Mouse (Mus musculus): ENCODE data around the gene Acot4. TPM values are rescaled to one million over a fixed set of nuclear protein-coding genes. Genes with fewer than 3 reads are reported as not detected.
"Not testable (repeated sequence)": the region's sequence is repeated elsewhere in the genome, so short reads cannot be mapped to it uniquely, and the experiment has no call there.

Acot4 gene
- 1 to 10 TPM; 2.2 to 3.3 (median 2.7) TPM for total RNA-seq (2022)

DNA sequence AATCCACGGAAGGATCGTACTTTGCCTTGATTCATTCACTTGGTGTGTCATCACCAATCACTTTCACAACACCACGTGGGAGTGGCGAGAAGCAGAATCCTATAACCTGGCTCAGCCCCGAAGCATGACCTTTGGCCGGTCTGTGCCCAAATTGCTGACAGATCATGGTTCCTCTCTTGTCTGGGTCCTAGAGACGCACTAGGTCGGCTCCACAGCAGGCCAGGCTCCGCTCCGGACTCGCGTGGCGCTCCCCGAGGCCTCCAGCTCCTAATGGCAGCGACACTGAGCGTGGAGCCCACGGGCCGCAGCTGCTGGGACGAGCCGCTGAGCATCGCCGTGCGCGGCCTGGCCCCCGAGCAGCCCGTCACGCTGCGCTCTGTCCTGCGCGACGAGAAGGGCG is at the start of gene Acot4:
Acot4 (plus strand) TSS at position 139 of the 400 bp plus-strand sequence.
- peak in 1 of 2 experiments; percentile 13 for DNase-seq (ENCODE audit: low spot score in 2 of 2)

DNA sequence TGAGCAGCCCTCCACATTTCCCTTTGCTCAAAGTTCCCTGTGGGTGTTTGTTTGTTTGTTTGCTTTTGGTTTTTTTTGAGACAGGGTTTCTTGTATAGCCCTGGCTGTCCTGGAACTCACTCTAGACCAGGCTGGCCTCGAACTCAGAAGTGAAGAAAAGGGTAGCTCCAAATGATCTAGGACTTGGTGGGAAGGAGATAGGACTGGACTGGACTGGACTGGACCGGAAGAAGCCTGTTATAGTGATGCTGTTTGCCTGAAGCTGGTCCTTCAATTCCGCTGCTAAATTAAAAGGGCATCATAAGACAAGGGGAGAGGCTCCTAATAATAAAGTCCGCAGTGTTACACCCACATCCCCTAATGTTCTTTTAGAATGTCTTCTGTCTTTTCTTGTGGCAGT is 49.7 kb upstream of the Acot4 start:
- no peak for DNase-seq (ENCODE audit: low spot score in 2 of 2)

DNA sequence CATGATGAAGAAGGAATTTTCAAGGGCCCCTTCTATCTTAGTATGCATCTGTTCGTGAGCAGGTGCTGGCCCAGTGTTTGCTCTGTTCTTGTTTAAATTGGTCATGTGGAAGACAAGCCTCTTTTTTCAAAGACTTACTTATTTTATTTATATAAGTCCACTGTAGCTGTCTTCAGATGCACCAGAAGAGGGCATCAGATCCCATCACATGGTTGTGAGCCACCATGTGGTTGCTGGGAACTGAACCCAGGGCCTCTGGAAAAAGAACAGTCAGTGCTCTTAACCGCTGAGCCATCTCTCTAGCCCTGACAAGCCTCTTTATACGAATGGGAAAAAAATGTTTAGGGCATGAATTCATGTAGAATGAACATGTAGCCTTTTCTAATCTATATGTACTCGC is 48.8 kb upstream of the Acot4 start:
- no peak for DNase-seq (ENCODE audit: low spot score in 2 of 2)

DNA sequence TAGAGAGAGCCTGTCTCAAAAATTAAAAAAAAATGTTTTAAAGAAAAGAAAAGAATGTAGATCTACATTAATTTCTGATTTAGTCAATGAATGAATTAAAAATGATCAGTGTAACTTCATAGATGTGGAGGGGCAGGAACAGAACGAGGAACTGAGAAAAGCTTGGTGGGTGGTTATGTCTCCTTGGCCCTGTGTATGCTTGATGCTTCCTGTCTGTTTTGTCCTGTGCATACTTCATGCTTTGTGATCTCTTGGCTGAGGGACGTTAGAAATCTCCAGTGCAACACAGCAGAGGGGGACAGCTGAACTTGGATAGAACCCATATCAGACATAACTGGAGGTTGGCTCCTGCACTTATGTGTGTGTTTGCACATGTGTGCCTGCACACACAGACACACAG is 41.0 kb upstream of the Acot4 start:
- no peak for DNase-seq (ENCODE audit: low spot score in 2 of 2)

DNA sequence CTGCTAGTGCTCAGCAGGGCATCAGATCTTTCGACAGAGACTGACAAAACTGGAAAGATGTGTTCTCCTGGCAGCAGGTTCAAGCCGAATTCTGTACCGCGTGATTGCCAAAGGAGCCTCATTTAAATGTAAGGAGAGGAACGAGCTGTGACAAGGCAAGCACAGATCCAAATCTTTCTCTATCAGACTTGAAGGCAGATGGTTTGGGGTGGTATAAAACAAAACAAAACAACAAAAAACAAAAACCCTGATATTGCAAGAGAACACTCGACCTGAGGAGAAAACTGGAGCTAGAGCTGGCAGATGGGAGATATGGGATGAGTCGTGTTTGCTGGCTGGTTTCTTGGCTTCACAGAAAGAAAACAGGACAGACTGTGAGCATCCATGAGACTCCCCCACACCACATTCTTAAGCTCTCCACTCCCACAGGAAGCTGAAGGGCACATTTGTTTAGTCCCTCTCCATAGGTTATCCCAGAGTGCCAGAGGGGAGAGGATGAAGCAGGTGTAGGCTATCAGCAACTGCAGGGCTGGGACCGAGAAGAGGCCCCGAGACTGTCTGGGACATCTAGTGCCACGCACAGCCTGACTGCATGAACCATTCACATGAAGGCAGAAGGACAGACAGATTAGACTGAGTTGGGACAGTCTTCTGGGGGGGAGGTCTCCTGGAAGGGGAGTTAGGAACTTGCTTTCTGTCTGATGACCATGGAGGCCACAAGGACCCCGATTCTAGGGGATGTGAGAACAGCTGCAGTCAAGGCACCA is 39.7 kb upstream of the Acot4 start:
- DNase-seq (ENCODE audit: low spot score in 2 of 2): peak; percentile 20 to 28

DNA sequence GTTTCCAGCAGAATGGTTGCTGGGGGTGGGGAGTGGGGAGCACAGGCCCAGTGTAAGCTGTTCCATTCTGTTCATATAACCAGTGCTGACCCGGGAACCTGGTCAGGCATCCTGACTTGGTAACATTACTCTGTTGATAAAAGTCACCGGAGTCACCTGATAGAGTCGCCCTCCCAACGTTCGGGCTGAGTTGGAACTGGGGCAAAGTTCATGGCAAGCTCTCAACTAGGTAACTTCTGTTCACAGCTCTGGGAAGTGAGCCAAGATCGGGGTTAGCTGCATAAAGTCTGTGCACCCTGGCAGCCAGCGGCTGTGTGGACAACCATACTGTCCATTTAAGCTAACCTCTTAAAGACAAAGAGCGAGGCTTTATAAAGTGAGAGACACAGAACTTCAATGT is 38.9 kb upstream of the Acot4 start:
- not testable (repeated sequence) for DNase-seq (ENCODE audit: low spot score in 2 of 2)

DNA sequence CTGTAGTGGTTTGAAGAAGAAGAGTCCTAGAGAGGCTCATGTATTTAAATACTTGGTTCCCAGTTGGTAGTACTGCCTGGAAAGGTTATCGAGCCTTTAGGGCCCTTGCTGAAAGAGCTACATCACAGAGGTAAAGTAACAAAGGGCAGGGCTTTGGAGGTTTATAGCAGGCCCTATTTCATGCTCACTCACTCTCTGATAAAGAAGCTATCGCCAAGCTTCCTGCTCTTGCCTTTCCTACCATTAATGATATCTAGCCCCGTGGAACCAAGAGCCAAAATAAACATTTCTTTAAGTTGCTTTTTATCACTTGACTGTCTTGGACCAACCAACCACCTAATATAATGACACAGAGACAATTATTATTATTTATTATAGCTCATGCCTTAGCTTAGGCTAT is 37.8 kb upstream of the Acot4 start:
- DNase-seq (ENCODE audit: low spot score in 2 of 2): no peak

DNA sequence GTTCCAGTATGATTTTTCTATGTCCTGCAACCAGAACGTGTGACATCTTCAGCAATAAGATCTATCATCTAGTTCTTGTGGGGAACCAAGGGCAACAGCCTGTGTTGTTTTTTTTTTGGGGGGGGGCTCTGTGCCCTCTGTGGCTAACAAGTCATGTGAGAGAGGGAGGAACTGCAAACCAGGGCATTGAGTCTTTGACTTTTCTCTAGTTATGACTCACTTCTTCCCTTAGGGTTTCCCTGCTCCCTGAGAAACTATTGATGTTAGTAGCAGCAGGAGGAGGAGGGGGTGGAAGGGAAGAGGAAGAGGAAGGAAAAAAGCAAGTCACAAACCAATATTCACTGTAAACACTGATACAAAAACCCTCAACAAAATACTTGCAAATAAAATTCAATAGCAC is 34.3 kb upstream of the Acot4 start:
- DNase-seq (ENCODE audit: low spot score in 2 of 2): no peak

DNA sequence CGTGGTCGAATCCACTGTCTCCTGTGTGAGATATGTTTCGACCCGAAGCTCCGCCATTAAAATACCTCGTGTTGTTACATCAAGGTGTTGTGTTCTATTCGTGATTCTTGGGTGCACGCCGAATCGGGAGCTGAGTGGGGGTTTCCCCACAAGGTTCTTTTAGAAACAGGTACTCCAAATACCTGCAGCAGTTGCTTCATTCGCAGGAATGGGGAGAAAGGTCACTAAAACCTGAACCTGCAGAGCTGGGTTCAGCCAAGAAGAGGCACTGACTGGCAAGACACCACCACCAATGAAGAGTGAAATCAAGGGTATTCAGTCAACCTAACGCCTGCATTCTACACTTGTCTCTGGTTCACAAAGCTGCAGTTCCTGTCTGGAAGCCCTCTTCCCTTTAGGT is 29.9 kb upstream of the Acot4 start:
- DNase-seq (ENCODE audit: low spot score in 2 of 2): no peak

DNA sequence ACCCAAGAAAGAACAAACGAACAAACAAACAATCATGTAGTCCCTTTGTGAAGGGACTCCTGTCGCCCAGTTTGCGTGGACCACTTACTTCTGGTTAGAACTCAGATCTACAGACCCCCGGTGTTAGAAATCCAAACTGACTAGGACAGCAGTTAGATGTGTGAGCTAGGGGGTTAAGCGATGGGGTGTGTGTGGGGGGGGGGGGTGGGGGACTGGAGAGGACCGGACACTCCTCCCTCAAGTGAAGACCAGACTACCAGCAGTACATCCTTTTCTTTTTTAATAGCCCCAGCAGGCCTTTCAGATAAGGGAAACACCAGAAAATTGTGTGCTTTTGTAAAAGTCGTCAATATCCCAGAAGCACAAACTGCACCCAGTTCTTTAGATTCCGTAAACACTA is 29.4 kb upstream of the Acot4 start:
- DNase-seq (ENCODE audit: low spot score in 2 of 2): no peak

DNA sequence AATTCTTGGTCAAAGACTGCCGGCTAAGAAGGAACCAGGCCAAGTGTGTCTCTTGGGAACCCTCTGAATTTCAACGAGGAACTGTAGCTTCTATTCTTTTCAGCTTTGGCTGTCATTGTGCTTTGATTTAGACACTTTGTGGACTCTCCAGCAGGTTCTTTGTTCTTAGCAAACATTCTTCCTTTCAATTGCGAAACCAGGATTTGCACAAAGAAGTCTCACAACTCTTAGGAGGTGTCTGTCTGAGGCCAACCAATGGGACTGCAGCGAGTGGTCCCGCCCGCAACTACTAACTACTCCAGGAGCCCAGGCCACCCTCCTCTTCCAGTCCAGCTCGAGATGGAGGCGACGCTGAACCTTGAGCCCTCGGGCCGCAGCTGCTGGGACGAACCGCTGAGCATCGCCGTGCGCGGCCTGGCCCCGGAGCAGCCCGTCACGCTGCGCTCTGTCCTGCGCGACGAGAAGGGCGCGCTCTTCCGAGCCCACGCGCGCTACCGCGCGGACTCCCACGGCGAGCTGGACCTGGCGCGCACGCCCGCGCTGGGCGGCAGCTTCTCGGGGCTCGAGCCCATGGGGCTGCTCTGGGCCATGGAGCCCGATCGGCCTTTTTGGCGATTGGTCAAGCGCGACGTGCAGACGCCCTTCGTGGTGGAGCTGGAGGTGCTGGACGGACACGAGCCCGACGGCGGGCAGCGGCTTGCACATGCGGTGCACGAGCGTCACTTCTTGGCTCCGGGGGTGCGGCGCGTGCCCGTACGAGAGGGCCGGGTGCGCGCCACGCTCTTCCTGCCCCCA is 28.8 kb upstream of the Acot4 start, which contains the start of gene Acot1:
Acot1 (plus strand) TSS at position 320 of the 795 bp plus-strand sequence.
- peak; percentile 58 to 63 for DNase-seq (ENCODE audit: low spot score in 2 of 2)

DNA sequence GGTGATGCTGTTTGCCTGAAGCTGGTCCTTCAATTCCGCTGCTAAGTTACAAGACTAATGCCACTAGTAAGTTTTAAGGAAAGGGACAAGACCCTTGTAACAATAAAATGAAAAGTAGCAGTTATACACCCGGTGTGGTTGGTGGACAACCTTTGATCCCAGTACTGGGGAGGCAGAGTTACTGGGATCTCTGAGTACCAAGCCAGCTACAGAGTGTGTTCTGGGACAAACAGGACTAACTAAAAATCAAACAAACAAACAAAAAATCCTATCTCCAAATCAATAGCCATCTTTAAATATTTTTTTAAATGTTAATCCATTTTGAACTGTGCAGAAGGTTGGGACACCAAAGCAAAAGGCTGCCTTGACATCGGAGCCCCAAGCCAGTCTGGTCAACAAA is 28.0 kb upstream of the Acot4 start:
- no peak for DNase-seq (ENCODE audit: low spot score in 2 of 2)

DNA sequence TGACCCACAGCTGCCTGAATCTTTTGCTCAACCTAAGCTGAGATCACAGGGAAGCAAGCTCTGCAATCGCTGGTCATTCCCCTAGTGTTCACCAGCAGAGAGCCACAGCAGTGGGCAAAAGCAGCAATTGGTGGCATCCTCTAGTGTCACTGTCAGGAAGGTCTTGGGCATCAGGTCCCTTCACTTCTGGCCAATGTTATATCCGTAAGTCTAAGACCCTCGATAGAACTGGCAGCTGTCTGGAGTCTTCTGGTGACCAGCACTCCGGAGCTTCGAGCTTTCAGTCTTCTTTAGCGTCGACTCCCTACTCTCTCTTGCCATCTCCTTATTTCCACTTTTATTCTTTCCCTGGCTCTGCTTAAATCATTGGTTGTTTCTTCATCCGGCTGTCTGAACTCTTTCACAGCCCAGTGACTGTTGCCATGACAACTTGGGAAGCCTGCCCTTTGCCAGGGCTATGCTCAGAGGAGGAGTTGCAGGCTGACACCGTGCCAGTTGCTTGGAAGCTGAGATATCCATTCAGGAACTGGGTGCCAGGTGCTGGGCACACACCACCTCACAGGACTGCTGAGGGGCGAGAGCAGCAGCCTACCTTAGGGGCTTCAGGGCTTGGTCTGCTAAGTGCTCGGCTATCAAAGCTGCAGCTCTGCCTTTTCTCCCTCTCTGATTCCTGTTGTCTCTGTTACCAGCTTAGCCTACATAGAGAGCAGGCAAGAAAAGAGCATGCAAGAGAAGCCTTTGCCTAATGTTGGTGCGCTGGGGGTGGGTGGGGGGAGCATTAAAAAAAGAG is 26.7 kb upstream of the Acot4 start:
- peak; percentile 72 to 77 for DNase-seq (ENCODE audit: low spot score in 2 of 2)

DNA sequence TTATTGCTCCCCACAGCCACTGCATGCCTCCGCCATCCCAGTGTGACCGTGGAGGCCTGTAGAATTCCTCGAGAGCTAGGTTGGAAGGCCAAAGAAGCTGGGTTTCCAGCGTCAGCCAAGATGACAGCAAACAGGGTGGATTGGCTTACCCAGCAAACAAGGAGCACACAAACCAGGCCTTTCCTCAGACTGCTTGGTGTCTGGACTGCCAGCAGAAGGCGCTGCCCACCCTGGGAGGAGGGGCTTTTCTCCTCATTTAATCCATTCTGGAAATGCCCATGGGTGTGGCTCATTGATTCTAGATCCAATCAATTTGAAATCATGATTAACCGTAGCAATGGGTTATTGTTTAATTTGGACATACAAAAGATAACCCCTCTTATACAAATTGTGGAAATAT is 25.0 kb upstream of the Acot4 start:
- no peak for DNase-seq (ENCODE audit: low spot score in 2 of 2)

DNA sequence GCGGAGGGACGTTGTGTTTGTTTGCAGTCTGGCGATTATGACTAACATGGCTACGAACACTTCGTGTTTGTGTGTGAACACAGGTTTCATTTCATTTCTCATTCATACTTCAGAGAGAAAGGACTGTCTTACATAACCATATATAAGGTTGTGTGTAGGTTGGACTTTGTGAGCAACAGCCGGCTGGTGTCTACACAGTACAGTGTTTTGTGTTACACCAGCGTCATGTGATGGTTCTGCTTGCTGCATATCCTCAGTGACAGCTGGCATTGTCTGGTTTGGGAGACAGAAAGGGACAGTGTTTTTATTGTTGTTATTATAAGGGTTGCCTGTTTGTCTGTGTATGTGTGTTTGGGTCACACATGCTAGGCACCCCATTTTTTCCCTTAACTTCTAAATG is 24.5 kb upstream of the Acot4 start:
- DNase-seq (ENCODE audit: low spot score in 2 of 2): peak; percentile 28

DNA sequence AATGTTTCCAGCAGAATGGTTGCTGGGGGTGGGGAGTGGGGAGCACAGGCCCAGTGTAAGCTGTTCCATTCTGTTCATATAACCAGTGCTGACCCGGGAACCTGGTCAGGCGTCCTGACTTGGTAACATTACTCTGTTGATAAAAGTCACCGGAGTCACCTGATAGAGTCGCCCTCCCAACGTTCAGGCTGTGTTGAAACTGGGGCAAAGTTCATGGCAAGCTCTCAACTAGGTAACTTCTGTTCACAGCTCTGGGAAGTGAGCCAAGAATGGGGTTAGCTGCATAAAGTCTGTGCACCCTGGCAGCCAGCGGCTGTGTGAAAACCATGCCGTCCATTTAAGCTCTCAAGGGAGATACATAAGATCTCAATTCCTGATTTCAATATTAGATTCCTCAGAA is 17.7 kb upstream of the Acot4 start:
- DNase-seq (ENCODE audit: low spot score in 2 of 2): not testable (repeated sequence)

DNA sequence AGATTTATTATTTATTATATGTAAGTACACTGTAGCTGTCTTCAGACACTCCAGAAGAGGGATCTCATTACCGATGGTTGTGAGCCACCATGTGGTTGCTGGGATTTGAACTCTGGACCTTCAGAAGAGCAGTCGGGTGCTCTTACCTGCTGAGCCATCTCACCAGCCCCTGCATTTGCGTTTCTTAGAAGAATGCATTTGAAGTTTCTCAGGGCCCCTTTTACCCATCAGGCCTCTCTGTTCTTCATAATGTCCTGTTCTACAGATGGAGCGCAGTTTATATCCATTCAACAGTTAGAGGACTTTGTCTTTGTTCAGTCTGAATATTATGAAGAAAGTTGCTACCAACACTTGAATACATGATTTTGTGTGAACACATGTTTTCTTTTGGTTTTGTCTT is 15.9 kb upstream of the Acot4 start:
- DNase-seq (ENCODE audit: low spot score in 2 of 2): not testable (repeated sequence)

DNA sequence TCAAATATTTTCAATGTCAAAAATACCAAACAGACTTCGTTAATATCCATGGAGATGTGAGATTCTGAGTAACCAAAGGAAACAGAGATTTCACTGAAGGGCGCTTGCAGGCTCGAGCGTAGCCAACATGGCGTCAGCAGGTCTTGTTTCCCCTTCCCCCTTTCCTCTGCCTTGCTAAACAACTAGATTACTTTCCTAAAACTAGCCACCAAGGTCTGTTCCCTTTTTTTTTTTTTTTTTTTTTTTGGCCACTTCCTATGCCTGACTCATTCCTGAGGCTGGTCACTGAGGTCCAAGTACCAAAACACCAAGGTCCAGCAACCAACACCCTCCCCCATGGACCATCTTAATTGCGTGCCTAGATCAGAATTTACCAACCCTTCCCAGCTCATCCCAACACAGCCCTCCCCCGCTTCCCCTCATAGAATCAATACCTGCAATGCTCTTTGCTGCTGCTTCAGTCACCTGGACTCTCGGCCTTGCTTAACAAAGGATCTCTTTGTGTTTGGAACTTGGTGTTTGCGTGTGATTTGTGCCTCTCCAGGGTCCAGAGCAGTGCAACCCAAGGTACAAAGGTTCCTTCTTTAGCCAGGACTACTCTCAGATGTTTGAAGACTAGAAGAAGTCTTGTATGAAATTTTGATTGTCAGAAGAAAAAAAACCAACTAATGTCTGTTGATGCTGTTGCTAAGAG is 15.0 kb upstream of the Acot4 start:
- DNase-seq (ENCODE audit: low spot score in 2 of 2): no peak

DNA sequence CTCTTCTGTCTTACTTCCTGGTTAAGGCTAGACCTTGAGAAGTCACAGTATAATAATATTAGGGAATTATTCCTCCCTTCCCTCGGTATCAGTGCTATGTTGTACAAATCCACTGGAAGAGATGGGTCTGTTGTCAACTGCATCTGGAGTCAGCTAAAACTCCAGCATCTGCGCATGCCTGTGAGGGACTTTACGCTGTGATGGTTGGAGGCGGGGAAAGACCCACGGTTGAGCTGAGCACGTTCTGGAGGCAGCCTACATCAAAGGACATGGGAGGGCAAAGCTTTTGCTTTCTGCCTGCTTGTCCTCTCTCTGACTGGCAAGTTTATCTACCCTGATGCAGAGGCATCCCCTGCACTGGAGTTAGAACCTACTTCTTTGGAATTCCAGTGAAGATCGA is 12.3 kb upstream of the Acot4 start:
- no peak for DNase-seq (ENCODE audit: low spot score in 2 of 2)

DNA sequence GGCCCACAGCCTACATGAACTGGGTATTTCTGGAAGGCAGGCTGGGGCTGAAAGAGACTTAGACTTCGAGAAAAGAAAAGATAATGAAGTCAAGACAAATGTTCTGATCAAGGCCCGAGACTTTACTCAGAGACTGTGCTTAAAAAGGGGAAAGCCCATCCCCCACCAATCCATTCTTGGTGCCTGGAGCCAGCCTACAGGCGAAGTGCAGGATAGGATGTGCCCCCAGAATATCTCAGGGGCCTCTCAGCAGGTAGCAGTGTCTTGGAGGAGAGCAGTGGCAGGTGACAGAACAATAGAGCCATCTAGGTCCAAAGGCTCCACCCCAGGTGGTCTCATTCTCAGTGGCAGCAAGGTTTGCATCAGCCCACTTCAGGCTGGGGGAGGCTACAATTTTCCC is 9.9 kb upstream of the Acot4 start:
- not testable (repeated sequence) for DNase-seq (ENCODE audit: low spot score in 2 of 2)

DNA sequence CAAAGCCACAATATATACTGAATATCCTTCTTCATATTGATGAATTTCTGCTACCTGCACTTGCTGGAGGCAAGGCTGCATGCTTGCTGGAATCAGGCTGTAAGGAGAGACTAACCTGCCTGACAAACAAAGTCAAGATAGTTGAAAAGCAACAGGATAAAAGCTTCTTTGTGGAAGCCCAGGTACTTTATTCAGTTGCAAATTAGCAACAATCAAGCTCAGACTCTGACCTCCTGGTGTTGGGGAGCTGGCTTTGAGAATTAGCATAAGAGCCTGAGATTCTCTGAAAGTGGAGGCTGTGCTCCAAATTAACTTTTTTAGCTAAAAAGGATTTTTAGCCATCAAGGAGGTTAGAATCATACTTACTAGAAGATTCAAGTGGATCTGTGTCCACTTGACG is 9.1 kb upstream of the Acot4 start:
- DNase-seq (ENCODE audit: low spot score in 2 of 2): not testable (repeated sequence)
